Mouse (Mus musculus) testis, adult 2 months (tissue): ENCODE measurements around the gene Zfhx3.

Experiments used
- CTCF ChIP-seq: fragments of 200-500 bp; IDR thresholded peaks from 2 replicates; pipeline ENCODE4 v1.5.1; 2012; ENCODE audit warnings: low read depth, mild to moderate bottlenecking, inconsistent platforms, low read length, moderate library complexity; ENCODE audit not compliant: control insufficient read depth, insufficient read depth, insufficient replicate concordance
- POLR2A ChIP-seq: fragments of 200-500 bp; IDR thresholded peaks from 2 replicates; pipeline ENCODE4 v1.6.1; 2012; ENCODE audit warnings: low read depth, mild to moderate bottlenecking, inconsistent platforms, low read length, moderate library complexity; ENCODE audit not compliant: control insufficient read depth

DNA sequence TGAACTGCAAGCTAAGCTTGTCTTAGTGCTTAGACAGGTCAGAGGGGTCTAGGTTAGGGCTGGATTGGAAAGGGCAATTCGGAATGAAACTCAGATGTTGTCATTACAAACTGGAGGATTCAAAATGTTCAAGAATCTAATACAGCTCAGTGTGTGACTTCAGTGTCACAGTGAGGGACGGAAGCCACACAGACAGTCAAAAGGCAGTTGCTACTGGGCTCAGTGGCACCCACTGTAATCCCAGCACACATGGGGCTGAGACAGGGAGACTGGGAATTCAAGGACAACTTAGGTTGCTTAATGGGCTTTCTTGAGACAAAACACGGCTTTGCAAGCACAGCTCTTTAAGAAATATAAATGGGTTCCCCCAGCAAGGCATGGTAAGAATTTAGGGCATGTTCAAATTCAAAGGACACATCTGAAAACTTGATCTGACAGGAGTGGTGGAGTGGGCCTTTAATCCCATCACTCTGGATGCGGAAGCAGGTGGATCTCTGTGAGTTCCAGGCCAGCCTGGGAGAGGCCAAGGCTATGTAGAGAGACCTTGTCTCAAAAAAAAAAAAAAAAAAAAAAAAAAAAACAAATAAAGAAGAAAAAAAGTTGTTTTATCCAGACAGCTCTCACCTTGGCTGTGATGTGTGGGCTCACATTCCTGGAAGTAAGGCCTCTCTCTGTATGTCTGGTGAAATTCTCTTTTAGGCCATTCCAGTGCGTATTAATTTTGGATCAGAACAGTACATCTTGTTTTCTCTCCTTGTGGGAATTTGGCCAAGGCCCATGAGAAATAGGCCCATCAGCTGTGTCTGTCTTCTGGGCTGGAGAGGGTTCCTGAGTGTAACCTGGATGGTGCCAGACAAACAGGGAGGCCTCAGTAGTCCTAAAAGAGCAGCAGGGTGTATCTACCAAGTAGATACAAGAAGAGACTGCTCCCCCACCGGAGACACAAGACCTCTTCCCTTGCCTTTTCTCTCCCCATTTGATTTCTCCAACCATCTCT lies 750.5 kb downstream of the Zfhx3 start:
- TF ChIP-seq CTCF: no peak
- no peak for TF ChIP-seq POLR2A
